Mouse (Mus musculus) left cerebral cortex, postnatal 14 days (tissue): ENCODE data around the gene Ankrd33b. TPM values are rescaled to one million over a fixed set of nuclear protein-coding genes. Genes with fewer than 3 reads are reported as not detected.

Experiments used
- DNase-seq, 2 experiments: peaks; one replicate each; pipeline ENCODE4 v3.0.0; 2021 to 2022; ENCODE audit warnings: low spot score in 2 of 2, mixed read lengths in 1 of 2
- intact Hi-C: fragments of 180-260 bp; cut with DNase I; formaldehyde crosslinking; loops from one replicate; pipeline ENCODE4 v1.15.1; 2025
- total RNA-seq, 2 experiments: library from RNA; stranded (reverse); gene quantifications; 2 replicates each; pipeline ENCODE4 v1.2.3; 2021

Ankrd33b gene
- total RNA-seq, 2 experiments from 2014 or later, result 24.2 to 30.9 TPM

DNA sequence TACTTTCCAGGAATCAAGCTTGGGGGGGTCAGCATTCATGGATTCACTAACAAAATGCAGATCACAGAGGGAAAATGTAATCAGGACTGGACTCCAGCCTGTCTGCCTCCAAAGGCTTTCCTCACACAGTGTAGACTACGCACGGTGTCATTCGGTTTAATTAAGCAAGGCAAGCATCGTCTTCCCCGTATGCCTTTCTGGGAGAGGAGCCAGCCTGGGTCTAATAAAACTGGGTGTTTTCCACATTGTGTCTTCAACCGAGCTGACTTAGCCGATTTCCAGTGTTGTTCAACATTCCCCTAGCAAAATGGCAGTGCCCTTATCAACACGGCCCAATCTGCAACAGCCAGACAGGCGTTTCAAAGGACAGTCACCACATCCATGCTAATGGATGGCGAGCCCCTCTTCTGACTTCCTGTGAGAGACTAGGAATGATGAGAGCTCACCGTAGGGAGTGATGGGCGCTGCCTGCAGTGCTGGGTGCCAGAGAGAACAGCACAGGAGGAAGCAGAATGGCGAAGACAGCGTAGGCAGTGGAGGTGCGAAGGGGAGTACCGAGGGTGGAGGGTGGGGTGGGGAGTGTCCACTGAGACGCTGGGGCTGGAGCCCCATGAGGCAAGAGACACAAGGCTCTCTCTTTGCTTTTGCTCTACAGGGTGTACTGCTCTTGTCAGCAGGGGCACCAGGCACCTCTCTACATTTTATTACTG is 82.4 kb downstream of the Ankrd33b start:
- intact Hi-C loops, result no loop called here
- DNase-seq, result no peak

DNA sequence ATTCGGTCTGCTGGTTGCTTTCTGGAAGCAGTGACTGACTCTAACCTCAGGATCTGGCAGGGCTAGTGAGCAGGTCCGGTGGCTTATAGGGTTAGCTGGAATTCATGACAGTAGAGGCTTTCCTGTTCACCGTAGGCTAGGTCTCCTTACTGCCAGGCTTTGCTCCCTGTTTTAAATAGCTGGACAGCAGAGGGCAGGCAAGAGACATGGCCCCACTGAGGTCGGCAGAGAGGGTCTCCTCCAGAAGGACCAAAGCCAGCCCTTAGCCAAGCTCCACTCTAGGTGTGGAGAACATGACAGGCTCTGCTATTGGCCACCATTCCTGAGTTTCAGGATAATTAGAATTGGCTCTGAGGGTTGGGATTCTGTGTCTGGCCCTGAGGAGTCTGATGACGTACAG is 83.4 kb downstream of the Ankrd33b start:
- intact Hi-C loops, result no loop called here
- no peak for DNase-seq

DNA sequence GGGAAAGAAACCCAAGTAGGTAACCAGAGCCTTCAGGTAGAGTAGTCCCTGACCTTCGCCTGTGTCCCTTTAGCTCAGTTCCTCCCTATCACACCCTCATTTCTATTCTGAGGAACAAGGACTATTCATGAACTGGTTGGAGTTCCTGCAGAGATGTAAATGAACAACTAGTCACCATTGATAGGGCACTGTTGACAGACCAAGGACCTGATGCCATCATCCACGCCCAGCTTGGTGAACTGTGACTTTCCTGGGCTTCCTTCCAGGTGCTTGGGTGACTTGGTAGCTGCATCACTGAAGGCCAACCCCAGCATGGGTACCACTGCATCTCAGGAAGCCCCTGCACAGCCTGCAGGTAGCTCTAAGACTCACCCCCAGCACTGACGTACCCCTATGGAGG is 85.2 kb downstream of the Ankrd33b start:
- intact Hi-C loops, result no loop called here

DNA sequence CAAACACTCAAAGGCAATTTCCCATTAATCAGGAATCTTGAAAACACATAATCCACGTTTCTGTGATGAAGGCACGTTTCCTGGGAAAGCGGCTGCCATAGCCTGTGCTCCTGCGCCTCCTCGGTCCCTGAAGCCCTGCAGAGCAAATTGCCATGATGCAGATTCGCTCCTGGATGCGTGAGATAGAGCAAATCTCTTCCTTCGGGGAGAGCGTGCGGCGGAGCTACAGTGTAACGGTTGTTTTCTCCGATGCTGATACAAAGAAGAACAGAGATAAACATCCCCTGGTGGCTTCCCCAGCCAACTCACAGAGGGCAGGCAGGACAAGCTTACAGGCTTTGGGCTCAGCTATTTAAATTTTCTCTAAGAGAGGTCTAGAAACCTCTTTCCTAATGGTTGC is 85.7 kb downstream of the Ankrd33b start:
- DNase-seq, result no peak
- intact Hi-C loops, result no loop called here

More for the DNA sequence above, 85.2 kb downstream of the Ankrd33b start:
- DNase-seq, result no peak

DNA sequence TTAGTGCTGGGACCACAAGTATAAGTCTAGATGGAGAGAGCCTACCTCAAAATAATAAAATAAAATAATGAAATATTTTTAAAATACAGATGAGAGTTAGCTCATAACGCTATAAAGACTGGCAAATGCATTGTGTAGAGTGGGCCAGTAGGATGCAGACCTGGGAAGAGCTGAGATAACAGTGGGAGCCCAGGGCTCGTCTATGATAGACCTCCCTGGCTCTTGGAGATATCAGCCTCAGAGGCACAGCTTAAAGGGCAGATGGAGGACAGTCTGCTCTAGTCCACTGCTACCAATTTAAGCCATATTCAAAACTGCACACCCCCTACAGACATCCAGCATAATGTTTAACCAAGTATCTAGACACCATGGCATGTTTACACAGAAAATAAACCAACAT is 86.8 kb downstream of the Ankrd33b start:
- no peak for DNase-seq

DNA sequence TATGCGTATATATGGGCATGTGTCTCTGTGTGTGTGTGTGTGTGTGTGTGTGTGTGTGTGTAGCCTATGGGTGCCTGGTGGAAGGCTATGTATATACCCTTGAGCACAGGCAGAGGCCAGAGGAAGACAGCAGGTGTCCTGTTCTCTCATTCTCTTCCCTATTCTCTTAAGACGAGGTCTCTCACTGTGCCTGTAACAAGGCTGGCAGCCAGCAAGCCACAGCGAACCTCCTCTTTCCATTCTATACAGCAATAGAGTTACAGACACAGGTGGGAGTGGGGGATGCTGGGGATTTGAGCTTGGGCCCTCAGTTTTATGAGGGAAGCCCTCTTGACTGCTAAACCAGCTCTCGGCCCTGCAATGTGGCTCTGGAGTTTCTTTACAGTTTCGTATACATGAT is 87.5 kb downstream of the Ankrd33b start:
- no peak for DNase-seq
- intact Hi-C loops, result no loop called here

More for the DNA sequence above, 86.8 kb downstream of the Ankrd33b start:
- intact Hi-C loops, result no loop called here

DNA sequence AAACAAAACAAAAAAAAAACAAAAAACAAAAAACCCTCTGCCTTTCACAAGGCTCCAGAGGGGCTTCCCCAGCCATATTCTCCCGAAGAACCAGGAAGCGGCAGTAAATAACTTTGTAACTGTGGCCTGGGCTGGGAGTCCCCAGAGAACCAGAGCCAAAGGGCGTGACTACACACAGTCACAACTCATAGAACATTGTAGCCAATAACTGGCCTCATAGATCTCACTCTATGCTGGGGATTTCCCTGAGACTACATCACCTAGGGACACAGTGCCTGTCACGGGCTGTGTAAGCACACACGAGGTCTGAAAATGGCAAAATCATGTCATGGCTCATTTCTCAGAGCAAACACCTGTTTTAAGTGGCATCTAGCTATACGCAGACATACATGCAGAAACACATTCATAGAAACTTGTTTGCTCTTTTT is 87.9 kb downstream of the Ankrd33b start:
- DNase-seq, result no peak
- intact Hi-C loops, result no loop called here

DNA sequence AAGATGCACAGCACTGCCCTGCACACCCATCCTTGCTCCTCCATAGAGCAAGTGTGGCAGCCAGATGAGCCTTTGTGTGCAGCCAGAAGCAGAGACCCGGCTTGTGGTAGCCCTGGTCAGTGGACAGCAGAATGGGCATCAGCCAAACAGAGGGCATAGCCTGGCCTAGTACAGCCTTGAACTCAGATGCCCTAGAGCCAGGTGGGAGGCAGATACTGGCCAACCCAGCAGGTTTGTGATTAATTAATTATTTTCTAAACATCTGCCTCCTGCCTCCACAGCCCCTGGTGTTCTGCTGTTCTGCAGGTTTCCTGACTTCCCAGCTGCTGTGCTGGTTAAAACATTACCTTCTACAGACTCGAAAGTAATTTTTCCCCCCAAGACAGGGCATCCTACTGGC is 88.4 kb downstream of the Ankrd33b start:
- no peak for DNase-seq
- intact Hi-C loops, result no loop called here

DNA sequence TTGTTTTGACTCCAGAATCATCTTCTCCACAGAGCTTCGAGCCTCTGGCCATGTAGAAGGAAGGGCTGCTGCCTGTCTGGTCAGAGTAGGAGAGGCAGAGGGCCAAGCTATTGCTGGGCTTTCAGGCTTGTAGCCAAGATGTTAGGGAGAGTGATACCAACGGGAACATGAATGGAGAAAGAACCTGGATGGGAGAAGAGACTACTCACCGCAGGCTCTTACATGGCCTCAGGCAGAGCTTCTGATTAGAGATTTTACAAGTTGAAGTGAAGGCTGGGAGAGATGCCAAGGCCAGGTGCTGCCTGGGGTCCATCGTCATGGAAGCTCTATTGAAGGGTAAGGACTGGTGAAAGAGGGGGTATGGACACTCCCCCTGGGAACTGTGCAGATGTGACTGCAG is 89.4 kb downstream of the Ankrd33b start:
- intact Hi-C loops, result no loop called here
- no peak for DNase-seq

DNA sequence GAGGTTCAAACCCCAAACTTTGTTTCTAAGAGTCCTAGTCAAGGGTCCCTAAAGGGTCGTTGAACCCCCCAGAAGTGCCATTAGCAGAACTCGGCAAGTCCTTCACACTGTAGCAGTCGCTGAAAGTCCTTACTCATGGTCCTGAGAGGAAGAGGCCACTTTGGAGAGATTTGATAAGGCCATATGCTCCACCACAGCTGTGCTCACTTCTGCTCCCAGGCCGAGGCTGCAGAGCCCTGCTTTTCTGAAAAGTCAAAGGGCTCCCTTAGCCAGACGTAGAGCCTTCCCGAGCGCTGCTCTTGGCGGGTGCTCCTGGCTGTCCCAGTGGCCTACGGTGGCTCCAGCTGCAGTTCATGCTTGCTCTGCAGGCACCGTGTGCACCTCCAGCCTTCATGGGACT is 94.0 kb downstream of the Ankrd33b start:
- DNase-seq, result no peak
- intact Hi-C loops, result no loop called here

DNA sequence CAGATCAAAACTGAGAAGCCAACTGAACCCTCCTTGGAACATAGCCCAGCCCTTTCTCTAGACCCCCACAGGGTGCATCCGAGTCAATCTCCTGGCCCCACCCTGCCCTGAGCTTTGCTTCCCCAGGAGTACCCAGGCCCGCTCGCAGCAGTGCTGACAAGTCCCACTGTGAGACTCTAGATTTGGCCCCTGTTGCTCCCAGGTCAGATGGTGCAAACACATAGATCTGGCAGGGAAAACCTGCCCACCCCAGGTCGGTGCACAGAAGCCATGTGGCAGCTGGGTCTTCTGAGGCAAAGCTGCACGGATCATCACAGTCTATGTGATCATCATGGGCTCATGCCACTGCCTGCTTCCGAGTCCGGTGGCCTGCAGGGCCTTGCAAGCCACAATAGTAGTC is 94.8 kb downstream of the Ankrd33b start:
- intact Hi-C loops, result no loop called here
- DNase-seq, result no peak

DNA sequence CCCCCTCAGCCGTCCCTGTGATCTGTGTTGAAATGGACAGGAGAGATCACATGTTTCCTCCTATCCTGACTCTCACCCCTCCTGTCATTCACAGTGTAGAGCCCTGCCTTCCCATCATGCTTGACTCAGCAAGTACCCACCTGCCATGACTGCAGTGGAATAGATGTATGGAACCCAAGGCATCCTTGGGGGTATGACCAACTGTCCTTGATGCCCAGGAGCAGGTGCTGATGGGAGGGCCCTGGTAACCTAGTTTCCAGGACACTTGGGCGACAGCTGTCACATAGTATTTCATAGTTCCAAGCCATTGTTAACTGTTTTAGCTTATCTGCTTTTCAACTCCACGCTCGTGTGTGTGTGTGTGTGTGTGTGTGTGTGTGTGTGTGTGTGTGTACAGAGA is 98.0 kb downstream of the Ankrd33b start:
- no peak for DNase-seq
- intact Hi-C loops, result loop anchor here (5.0 to 10.0 kb wide), 3 partner anchors 95 to 1095 kb away; partner anchors contain the start of gene Ctnnd2

DNA sequence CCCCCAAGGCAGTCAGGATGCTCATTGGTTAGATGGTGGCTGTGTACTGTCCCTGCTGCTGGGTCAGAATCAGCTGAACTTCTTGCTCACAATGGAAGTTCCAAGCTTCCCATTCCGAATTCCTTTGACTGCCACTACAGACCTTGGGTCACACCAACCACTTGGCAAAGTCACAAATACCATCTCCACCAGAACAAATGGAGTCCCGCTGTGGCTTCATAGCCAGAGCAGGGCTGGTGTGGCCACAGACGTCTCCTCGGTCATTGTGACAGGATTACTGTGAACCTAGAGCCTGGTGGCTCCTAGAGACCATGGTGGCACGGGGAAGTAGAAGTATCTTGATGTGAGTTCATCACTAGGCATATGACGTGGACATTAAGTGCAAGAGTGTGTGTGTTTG is 99.4 kb downstream of the Ankrd33b start:
- DNase-seq, result no peak
- intact Hi-C loops, result loop anchor here (5.0 to 10.0 kb wide), 3 partner anchors 93 to 1093 kb away; partner anchors contain the start of gene Ctnnd2

DNA sequence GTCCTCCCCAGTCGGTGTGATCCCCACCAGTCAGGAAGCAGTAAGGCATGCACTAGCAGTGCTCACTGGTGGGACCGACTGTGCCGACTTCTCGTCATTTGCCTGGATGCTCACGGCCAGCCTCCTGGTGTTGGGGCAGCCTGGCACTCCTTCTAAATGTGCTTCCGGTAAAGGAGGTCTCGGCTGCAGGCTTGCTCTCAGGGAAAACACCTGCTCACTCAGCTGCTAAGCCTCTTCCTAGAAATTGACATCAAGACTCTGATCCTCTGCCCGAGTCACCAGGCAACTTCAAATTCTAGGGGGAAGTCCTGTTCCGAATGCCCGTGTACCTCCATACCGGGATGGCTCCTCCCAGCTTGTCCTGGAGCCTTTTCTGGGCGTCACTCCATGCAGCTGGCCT is 101.7 kb downstream of the Ankrd33b start:
- intact Hi-C loops, result loop anchor here (5.0 to 10.0 kb wide), 3 partner anchors 91 to 1091 kb away; partner anchors contain the start of gene Ctnnd2
- no peak for DNase-seq

DNA sequence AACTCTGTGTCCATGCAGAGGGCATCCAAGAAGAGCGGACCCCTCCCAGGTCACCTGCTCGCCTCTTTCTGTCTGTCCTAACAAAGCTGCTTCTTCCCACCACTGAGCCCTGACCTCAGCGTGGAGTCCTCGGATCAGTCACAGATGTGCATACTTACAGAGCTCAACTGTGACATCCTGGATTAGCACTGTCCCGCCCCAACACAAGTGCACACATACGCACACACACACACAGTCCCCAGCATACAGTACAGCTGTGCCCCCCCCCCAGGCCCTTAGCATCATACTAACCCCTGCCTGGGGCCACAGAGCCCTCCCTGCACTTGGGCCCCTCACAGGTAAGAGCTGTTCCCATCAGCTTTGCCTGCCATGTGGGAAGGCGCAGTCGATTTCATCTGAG is 102.1 kb downstream of the Ankrd33b start:
- intact Hi-C loops, result loop anchor here (5.0 to 10.0 kb wide), 3 partner anchors 91 to 1091 kb away; partner anchors contain the start of gene Ctnnd2
- no peak for DNase-seq

DNA sequence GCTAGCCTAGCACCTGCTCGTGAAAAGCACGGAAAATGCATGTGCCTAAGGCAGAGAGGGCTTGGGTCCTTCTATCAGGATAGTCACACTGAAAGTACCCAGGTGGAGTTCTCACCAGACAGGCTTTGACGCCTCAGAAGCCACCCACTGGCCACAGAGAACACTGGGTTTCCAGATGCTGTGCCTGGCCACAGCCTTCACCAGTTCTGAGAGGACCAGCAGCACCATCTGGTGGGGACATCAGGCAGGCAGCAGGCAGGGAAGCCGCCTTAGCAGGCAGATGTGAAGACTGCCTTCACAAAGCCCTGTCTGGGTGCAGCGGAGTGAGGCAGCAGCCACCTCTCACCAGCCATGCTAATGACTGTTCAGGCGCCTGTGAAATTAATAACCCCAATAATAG is 102.7 kb downstream of the Ankrd33b start:
- peak; percentile 89 to 90 for DNase-seq
- intact Hi-C loops, result loop anchor here (5.0 to 10.0 kb wide), 5 partner anchors 90 to 1238 kb away; partner anchors contain the start of gene Ctnnd2

DNA sequence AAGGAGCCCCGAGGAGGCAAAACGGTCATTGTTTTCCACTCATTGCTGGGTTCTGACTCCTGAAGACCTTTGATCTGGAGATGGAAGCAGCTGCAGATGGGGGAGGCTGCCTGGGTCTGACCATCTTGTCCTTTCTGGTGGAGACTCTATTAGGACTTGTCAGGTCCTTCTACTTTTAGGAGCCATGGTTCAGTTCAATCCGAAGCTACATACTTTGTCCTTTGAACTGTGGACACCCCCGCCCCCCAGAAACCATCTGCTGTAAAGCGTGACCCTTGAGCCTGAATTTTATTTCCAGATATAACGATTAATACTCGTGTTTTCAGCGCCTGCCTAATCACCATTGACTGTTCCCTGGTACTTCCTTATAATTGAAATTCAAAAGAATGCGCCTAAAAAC is 105.2 kb downstream of the Ankrd33b start:
- intact Hi-C loops, result loop anchor here (5.0 to 10.0 kb wide), 4 partner anchors 88 to 1235 kb away; partner anchors contain the start of gene Ctnnd2

DNA sequence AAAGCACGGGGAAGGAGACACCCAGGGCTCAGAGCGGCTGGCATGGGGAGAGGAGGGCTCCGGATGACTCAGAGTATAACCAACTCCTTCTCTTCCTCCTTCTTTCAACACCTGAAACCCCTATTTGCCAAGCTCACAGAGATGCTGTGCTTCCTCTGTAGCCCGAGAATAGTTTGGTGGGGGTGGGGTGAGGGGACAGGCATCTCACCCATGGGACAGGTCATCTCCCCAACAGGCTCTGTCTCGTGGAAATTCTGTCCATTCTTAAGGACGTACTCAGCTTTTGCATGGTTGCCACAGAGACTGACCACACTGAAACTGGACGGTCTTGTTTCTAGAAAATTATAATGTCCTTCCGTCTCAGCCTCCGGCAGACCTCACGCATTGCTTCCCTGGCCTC is 106.4 kb downstream of the Ankrd33b start:
- no peak for DNase-seq
- intact Hi-C loops, result loop anchor here (5.0 to 10.0 kb wide), 4 partner anchors 86 to 1234 kb away; partner anchors contain the start of gene Ctnnd2

More for the DNA sequence above, 105.2 kb downstream of the Ankrd33b start:
- DNase-seq, result no peak

DNA sequence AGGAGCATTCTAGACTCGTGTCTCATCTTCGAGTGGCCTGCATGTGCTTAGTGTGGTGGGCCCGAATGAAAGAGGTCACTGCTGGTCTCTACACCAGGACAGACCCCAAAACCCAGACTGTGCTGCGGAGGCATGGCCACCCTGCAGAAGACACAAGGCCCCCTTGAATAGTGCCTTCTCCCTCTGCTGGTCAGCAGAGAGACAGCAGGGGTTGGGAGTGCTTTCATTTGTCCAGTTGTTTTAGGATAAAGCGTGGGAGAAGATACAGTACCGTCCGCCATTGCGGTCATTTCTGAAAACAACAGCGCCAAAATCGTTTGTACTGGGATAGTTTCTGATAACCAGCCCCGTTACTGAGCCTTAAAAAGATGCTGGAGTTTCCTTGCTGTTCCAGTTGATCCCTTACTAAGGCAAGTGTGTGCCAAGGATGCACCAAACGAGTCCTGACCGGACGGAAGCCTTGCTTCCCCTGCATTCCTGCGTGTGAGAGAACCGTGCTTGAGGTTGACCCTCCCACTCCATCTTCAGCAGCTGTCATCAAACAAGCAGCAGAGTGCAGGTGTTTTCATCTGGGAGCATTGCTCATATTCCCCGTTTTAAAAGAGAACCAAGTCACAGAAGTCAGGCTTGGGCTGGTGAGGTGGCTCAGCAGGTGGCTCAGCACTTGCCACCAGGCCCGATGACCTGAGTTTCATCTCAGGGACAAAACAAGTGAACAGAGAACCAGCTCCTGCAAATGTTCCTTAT is 108.7 kb downstream of the Ankrd33b start:
- DNase-seq, result no peak
- intact Hi-C loops, result no loop called here

DNA sequence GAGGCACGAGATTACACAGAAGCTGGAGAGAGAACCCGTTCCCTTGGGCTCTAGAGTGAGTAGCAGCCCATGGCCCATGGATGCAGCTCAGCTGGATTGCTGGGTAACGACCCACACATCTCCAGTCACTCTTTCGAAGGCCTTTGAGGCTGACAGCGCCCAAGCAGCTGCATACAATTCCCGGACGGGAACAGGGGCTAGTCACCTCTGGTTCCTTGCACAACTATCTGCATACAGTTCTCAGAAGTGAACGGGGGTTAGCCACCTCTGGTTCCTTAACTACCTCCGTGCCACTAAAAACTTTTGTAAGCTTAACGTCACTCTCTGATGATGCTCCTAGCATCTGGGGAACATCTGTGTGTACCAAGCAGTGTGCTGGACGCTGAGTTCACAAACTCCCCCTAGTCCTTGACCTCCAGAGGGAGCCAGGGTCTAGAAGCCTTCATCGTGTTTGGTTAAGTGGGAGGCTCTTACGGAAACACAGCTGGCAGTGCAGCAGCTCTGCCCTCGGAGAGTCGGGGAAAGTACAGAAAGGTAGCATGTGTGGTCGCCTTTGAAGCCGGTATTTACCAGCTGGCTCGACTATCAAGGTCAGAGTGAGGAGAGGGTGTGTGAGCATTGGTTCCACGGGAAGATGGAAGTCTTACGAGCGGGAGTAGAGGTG is 109.4 kb downstream of the Ankrd33b start:
- intact Hi-C loops, result no loop called here

More for the DNA sequence above, 109.4 kb downstream of the Ankrd33b start:
- DNase-seq, result no peak
